Mouse (Mus musculus) liver, adult 2 months (tissue): ENCODE measurements around the gene Ccl28. TPM values are rescaled to one million over a fixed set of nuclear protein-coding genes. Genes with fewer than 3 reads are reported as not detected.
"Not testable (repeated sequence)": the region's sequence is repeated elsewhere in the genome, so short reads cannot be mapped to it uniquely, and the experiment has no call there.

Source experiments
- DNase-seq: peaks from one replicate; pipeline ENCODE4 v3.0.0-alpha.2; 2011; ENCODE audit warnings: low read depth, low spot score; ENCODE audit errors: extremely low read depth
- H3K27ac ChIP-seq: fragments of 200-500 bp; replicated peaks from 2 replicates; pipeline ENCODE4 v1.5.1; 2012; ENCODE audit warnings: low read depth, mild to moderate bottlenecking, control low read depth, inconsistent platforms, low read length; ENCODE audit not compliant: insufficient read depth
- H3K27me3 ChIP-seq: fragments of 200-500 bp; 2 replicates; pipeline ENCODE4 v1.6.1; 2012; ENCODE audit warnings: mild to moderate bottlenecking, moderate library complexity, low read length, inconsistent platforms; ENCODE audit not compliant: control insufficient read depth, insufficient read depth
- H3K36me3 ChIP-seq: fragments of 200-500 bp; 2 replicates; pipeline ENCODE4 v1.6.1; 2012; ENCODE audit warnings: low read length, inconsistent platforms; ENCODE audit not compliant: control insufficient read depth, insufficient read depth
- H3K4me1 ChIP-seq: fragments of 200-500 bp; 2 replicates; pipeline ENCODE4 v1.6.1; 2011; ENCODE audit warnings: low read length; ENCODE audit not compliant: control insufficient read depth, insufficient read depth
- H3K4me3 ChIP-seq: fragments of 200-500 bp; 2 replicates; pipeline ENCODE4 v1.5.1; 2011; ENCODE audit warnings: low read depth, mild to moderate bottlenecking, control low read depth, low read length, moderate library complexity; ENCODE audit not compliant: insufficient read depth
- H3K79me2 ChIP-seq: fragments of 200-500 bp; 2 replicates; pipeline ENCODE4 v1.6.1; 2012; ENCODE audit warnings: inconsistent platforms, mild to moderate bottlenecking, low read length, moderate library complexity; ENCODE audit not compliant: control insufficient read depth, insufficient read depth
- H3K9ac ChIP-seq: fragments of 200-500 bp; 2 replicates; pipeline ENCODE4 v1.6.1; 2012; ENCODE audit warnings: low read depth, mild to moderate bottlenecking, control low read depth, inconsistent platforms, low read length
- CTCF ChIP-seq: fragments of 200-500 bp; IDR thresholded peaks from 2 replicates; pipeline ENCODE4 v1.5.1; 2011; ENCODE audit warnings: low read depth, low read length, control low read depth
- POLR2A ChIP-seq: fragments of 200-500 bp; IDR thresholded peaks from 2 replicates; pipeline ENCODE4 v1.6.1; 2011; ENCODE audit warnings: low read length, control low read depth; ENCODE audit not compliant: insufficient read depth; ENCODE audit errors: extremely low read depth
- WGBS: fragments of 180-500 bp; shearing (Covaris S2); methylation state at CpG from one replicate; pipeline ENCODE4 v1.1.7; 2018; 5-methylcytosine and 5-hydroxymethylcytosine counted together
- polyA plus RNA-seq: library from polyadenylated mRNA; depleted of rRNA; stranded (reverse); fragments of >200 nt; gene quantifications from 2 replicates; pipeline ENCODE4 v1.2.3, GENCODE M21; 2012
- total RNA-seq: library from RNA; depleted of rRNA; stranded (reverse); fragments of >200 nt; gene quantifications from 2 replicates; pipeline ENCODE4 v1.2.3, GENCODE M21; 2014

Ccl28 gene
- total and polyA plus RNA-seq, 2 experiments = 0.18 TPM; not detected in 1

- WGBS = 83% methylated on average over 3 of the region's 3 CpGs
Measured at GRCm38 (mm10) chr13:119618841-119619240, 4.8 kb upstream of the Ccl28 start.

GRCm38 (mm10) chr13:119619735-119620134 is 3.9 kb upstream of the Ccl28 start:
- TF ChIP-seq CTCF (no peak), POLR2A (no peak)
- H3K4me1 ChIP-seq = no peaks in the 10 kb centered on the region
- H3K79me2 ChIP-seq = no peaks in the 10 kb centered on the region
- peak; percentile 34 for DNase-seq
- no peak overlapping the region for H3K4me3 ChIP-seq
- H3K9ac ChIP-seq = no peak overlapping the region
- H3K27ac ChIP-seq = no peak overlapping the region
- no peaks in the 10 kb centered on the region for H3K27me3 ChIP-seq
- WGBS = 28% methylated on average over 3 of the region's 3 CpGs
- H3K36me3 ChIP-seq = no peaks in the 10 kb centered on the region

More at GRCm38 (mm10) chr13:119618841-119619240, 4.8 kb upstream of the Ccl28 start:
- Histone ChIP-seq H3K27me3 (no peaks in the 10 kb centered on the region), H3K4me1 (no peaks in the 10 kb centered on the region), H3K4me3 (no peak overlapping the region), H3K36me3 (no peaks in the 10 kb centered on the region), H3K27ac (no peak overlapping the region), H3K9ac (no peak overlapping the region), H3K79me2 (no peaks in the 10 kb centered on the region)
- TF ChIP-seq CTCF = no peak
- no peak for TF ChIP-seq POLR2A
- DNase-seq = peak; percentile 14

GRCm38 (mm10) chr13:119625952-119626351 is 2.3 kb downstream of the Ccl28 start:
- peak; percentile 25 for DNase-seq
- not testable (repeated sequence) for H3K4me3 ChIP-seq, H3K36me3 ChIP-seq, H3K79me2 ChIP-seq, H3K4me1 ChIP-seq, H3K27me3 ChIP-seq, H3K27ac ChIP-seq, H3K9ac ChIP-seq
- WGBS = 63% methylated on average over 5 of the region's 5 CpGs
- TF ChIP-seq CTCF = peak; percentile 64

- Histone ChIP-seq H3K79me2 (no peaks in the 10 kb centered on the region), H3K9ac (peak overlapping the region; percentile 93), H3K4me1 (no peaks in the 10 kb centered on the region), H3K36me3 (no peaks in the 10 kb centered on the region), H3K4me3 (peak overlapping the region; percentile 99), H3K27me3 (no peaks in the 10 kb centered on the region), H3K27ac (no peak overlapping the region)
- TF ChIP-seq CTCF = no peak
- no peak for TF ChIP-seq POLR2A
- peak; percentile 74 for DNase-seq
- WGBS = 9% methylated on average over 31 of the region's 33 CpGs
Measured at GRCm38 (mm10) chr13:119631482-119632155, 8.0 kb downstream of the Ccl28 start.

- no peak overlapping the region for H3K9ac ChIP-seq
- no peak overlapping the region for H3K27ac ChIP-seq
- H3K4me1 ChIP-seq = no peaks in the 10 kb centered on the region
- TF ChIP-seq CTCF (no peak), POLR2A (no peak)
- DNase-seq = no peak
- WGBS = 88% methylated on average over 4 of the region's 4 CpGs
- peak overlapping the region; percentile 99; the same call in 1 of the 2 replicates for H3K4me3 ChIP-seq
- H3K27me3 ChIP-seq = no peaks in the 10 kb centered on the region
- H3K36me3 ChIP-seq = no peaks in the 10 kb centered on the region
- no peaks in the 10 kb centered on the region for H3K79me2 ChIP-seq
Measured at GRCm38 (mm10) chr13:119632156-119632548, 8.5 kb downstream of the Ccl28 start.

- Histone ChIP-seq H3K4me1 (no peaks in the 10 kb centered on the region), H3K9ac (no peak overlapping the region), H3K27me3 (no peaks in the 10 kb centered on the region), H3K36me3 (no peaks in the 10 kb centered on the region), H3K4me3 (no peak overlapping the region), H3K27ac (no peak overlapping the region), H3K79me2 (no peaks in the 10 kb centered on the region)
- no peak for TF ChIP-seq POLR2A
- no peak for TF ChIP-seq CTCF
- 24% methylated on average over 2 of the region's 2 CpGs for WGBS
- DNase-seq = no peak
Measured at GRCm38 (mm10) chr13:119635496-119635895, 11.9 kb downstream of the Ccl28 start.
